Mouse (Mus musculus): Measurements from ENCODE around the gene Sgsh.

DNA sequence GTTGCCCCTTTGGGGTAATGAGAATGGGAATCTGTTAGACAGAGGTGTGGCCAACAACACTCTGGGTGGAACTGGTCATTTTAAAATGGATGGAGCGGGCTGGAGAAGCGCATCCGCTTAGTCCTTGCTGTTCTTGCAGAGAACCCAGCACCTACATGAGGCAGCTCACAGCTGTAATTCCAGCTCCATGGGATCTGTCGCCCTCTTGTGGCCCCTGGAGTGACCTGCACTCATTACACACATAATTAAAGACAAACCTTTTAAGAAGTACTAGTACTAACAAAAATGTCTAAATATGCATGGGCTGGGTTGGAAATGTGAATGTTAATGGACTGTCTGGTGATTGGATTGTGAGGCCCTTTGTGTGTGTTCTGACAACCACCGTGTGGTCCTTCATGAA lies 49.3 kb upstream of the Sgsh start:
- peak; percentile 77; the same call in 1 of the 2 replicates for TF ChIP-seq CTCF (IDR thresholded peaks at IDR 0.05; ENCODE audit: extremely low read depth, insufficient read depth, insufficient read length, insufficient replicate concordance)
- no peak for TF ChIP-seq POLR2A (IDR thresholded peaks at IDR 0.05; ENCODE audit: low read depth, low read length)

Measured in spleen, adult 2 months (tissue).